Mouse (Mus musculus) ES-CJ7 (cell line): ENCODE results near the gene Tcte1.

Source experiments
- DNase-seq: peaks from one replicate; pipeline ENCODE4 v3.0.0; 2011; ENCODE audit warnings: low read depth, low spot score

Tcte1 gene

GRCm38 (mm10) chr17:45523263-45523662 lies at the start of gene Tcte1:
Gene Tcte1, plus strand, starts transcription at chr17:45523434.
- DNase-seq: peak; percentile 76

GRCm38 (mm10) chr17:45473667-45474066 lies 49.6 kb upstream of the Tcte1 start:
- peak; percentile 68 for DNase-seq

GRCm38 (mm10) chr17:45474146-45474545 lies 49.1 kb upstream of the Tcte1 start:
- peak; percentile 53 for DNase-seq

GRCm38 (mm10) chr17:45474669-45475465 lies 48.4 kb upstream of the Tcte1 start, which contains the start of gene Spats1:
Gene Spats1, minus strand, starts transcription at chr17:45475415.
- peak; percentile 99 for DNase-seq

- DNase-seq: peak; percentile 86
Observed at GRCm38 (mm10) chr17:45478234-45478825, 44.9 kb upstream of the Tcte1 start.

- no peak for DNase-seq
Observed at GRCm38 (mm10) chr17:45480429-45480828, 42.8 kb upstream of the Tcte1 start.

GRCm38 (mm10) chr17:45485581-45485980 lies 37.7 kb upstream of the Tcte1 start:
- no peak for DNase-seq

- DNase-seq: peak; percentile 65
Observed at GRCm38 (mm10) chr17:45487216-45487615, 36.0 kb upstream of the Tcte1 start.

GRCm38 (mm10) chr17:45488321-45489254 lies 34.6 kb upstream of the Tcte1 start:
- DNase-seq: no peak

- DNase-seq: no peak
Observed at GRCm38 (mm10) chr17:45489736-45490135, 33.5 kb upstream of the Tcte1 start.

GRCm38 (mm10) chr17:45490532-45491154 lies 32.6 kb upstream of the Tcte1 start:
- DNase-seq: no peak

GRCm38 (mm10) chr17:45495398-45495797 lies 27.8 kb upstream of the Tcte1 start:
- peak; percentile 95 for DNase-seq

- no peak for DNase-seq
Observed at GRCm38 (mm10) chr17:45498397-45498796, 24.8 kb upstream of the Tcte1 start.

GRCm38 (mm10) chr17:45499516-45499915 lies 23.7 kb upstream of the Tcte1 start:
- DNase-seq: peak; percentile 33

GRCm38 (mm10) chr17:45500981-45501380 lies 22.3 kb upstream of the Tcte1 start:
- peak; percentile 24 for DNase-seq

- DNase-seq: peak; percentile 36
Observed at GRCm38 (mm10) chr17:45502324-45502723, 20.9 kb upstream of the Tcte1 start.

- DNase-seq: no peak
Observed at GRCm38 (mm10) chr17:45503301-45503973, 19.8 kb upstream of the Tcte1 start.

GRCm38 (mm10) chr17:45505941-45506465 lies 17.2 kb upstream of the Tcte1 start:
- no peak for DNase-seq

GRCm38 (mm10) chr17:45506700-45507189 lies 16.5 kb upstream of the Tcte1 start, which contains the start of gene Aars2:
Gene Aars2, plus strand, starts transcription at chr17:45506841.
- DNase-seq: peak; percentile 94

GRCm38 (mm10) chr17:45510871-45511270 lies 12.4 kb upstream of the Tcte1 start:
- DNase-seq: no peak
